Mouse (Mus musculus) frontal cortex, postnatal 14 days (tissue): ENCODE measurements at regions not wholly inside any gene's neighbourhood (a gene's known extent, or its start where the extent isn't known, plus 50 kb on each side); places are given as distances from the start of the nearest gene placed in this dataset.
"Not testable (repeated sequence)": the region's sequence is repeated elsewhere in the genome, so short reads cannot be mapped to it uniquely, and the experiment has no call there.

Experiments
- DNase-seq, 2 experiments: peaks; one replicate each; pipeline ENCODE4 v3.0.0; 2022; ENCODE audit warnings: low spot score in 2 of 2

DNA sequence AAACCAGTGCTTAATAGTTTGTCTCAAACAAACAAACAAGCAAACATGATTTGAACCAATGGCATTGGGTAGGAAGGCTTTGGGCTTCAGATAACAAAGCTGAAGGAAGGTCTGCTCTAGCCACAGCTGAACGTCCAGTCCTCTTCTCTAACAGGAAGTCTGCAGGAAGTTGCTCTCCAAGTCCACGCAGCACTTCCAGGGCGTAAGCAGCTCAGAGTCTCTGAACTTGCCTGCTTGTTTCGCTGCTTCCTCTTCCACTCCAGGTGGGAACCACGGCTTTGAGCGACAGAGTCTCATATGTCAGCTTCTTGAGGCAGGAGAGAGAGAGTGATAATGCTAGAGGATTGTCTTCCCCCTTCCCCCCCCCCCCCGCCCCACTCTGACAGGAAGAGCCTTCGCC is 123.6 kb downstream of the Tnfrsf21 start:
- DNase-seq, result no peak

DNA sequence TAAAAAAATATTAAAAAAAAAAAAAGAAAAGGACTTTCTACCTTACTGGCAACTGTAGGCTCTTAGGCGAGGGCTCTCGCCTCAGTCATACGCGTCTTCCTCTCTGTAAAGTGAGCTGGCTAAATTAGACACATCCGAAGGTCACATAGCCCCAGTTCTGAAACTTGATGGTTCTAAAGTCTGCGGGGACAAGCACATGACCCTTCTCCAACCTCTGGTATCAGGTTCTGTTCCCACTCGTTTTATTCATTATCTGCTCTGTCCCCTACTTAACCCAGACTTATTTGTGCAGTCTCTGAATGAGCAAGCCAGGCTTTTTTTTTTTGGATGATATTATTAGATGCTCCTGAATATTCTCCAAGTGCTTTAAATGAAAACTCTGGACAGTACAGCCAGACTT is 125.4 kb downstream of the Tnfrsf21 start:
- no peak for DNase-seq

DNA sequence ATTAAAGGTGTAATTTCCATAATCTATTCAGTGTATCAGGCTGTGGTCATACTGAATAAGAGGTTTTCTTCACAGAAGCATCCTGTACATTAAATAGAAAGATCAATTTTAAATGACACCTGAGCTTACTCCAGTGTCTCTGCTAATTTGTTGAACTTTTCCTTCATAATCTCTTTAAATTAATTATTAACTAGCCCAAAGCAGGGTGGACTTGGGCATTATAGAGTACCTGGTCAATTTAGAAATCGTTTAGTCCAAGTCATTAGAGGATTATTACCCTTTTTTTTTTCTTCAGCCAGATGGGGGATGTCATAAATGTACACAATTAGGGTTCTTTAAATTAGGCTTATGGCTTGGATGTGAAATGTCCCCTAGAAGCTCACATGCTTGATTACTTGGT is 124.4 kb upstream of the Adgrf1 start:
- DNase-seq, result no peak

DNA sequence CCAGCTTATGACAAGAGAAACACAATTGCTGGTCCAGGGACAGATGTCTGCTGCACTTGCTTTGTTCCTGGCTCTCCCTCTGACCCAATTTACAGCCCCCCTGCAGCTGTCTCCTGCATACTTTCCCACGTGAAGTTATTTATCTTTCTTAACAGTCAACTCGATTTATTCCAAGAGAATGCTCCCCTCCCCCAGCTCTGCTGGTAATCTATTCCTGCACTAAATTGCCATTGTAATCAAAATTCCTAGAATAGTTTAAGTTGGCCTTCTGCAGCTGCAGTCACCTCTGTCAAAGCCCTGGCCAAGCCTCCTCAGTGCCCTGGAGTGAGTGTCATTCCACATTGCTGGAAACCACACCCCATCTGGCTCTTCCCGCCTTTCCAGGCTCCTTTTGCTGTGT is 122.2 kb upstream of the Adgrf1 start:
- no peak for DNase-seq

DNA sequence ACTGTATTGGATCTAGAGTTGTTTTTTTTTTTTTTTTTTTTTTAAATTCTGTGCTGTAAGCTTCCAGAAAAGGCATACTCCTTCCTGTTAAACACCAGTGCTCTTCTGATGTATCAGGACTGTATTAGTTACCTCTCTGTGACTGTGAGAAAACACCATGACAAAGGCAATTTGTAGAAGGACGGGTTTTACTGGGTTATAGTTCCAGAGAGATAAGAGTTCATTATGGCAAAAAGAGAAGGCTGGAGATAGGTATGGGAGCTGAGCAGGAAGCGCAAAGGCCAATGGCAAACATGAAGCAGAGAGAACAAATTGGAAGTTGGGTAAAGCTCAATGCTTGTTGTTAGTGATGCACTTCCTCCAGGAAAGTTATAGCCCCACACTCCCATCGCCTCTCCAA is 117.5 kb upstream of the Adgrf1 start:
- no peak for DNase-seq

DNA sequence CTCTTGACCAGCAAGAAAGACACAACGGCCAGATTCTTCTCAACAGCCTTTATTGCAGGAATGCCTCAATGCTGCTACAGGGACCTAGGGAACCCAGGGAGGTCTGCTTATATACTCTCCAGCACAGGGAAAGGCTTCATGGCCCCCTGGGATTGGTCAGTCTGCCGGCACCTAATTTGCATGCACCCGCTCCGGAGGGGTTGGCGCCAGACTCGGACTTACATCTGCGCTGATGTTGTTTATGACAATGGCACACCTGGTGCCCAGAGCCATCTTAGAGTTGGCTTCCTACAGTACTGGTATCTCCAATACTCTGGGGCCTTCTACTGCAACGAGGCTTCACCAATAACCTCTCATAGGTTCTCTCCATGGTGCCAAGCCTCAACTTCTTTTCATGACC is 114.9 kb upstream of the Adgrf1 start:
- not testable (repeated sequence) for DNase-seq

DNA sequence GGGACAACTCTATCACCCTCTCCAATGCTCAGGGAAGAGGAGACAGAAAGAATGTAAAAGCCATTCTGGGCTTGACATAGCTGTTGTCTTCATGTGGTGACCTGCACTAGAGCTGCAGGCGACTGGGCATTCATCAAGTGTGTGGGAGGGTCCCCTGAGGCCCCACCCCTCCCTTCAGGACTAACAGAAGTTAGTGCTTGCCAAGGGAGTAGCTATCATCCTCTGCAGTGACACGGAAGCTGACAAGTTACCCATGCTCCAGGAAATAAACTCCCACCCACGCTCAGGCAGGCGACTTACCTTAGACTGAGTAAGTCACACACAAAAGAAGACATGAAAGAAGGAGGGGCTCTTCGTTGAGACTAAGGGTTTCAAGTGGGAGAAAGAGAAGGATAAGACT is 114.0 kb upstream of the Adgrf1 start:
- DNase-seq, result no peak

DNA sequence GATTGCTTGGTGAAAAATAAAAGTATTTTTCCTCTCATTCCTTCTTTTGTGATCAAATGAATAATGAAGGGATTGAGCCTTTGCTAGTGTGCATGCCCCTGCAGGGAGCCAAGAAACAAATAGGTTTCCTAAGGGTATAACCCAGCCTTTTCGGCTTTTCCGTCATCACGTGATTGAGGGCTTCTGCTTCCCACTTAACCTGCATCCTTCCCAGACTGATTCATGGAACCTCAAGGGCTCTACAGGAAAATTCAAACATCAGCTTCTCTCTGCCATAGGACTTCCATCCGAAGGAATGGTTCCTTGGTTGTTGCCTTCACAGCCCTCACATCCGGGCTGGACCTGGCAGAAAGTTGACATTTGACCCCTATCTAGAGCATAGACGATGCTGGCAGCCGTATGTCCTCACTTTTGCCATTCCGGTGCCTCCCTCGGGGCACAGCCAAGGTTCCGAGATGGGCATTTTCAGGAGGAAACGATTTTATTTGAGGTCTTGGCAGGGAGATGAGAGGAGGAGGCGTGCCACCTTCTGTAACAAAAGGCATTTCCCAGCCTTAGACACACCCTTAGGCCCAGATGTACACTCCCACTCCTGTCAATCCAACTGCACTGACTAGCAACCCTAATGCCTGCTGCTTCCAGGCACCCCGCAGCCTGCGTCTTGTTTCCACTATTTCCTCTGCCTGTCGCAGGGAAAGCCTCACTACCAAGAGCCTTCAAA is 112.2 kb upstream of the Adgrf1 start:
- DNase-seq, result peak; percentile 44 to 45

DNA sequence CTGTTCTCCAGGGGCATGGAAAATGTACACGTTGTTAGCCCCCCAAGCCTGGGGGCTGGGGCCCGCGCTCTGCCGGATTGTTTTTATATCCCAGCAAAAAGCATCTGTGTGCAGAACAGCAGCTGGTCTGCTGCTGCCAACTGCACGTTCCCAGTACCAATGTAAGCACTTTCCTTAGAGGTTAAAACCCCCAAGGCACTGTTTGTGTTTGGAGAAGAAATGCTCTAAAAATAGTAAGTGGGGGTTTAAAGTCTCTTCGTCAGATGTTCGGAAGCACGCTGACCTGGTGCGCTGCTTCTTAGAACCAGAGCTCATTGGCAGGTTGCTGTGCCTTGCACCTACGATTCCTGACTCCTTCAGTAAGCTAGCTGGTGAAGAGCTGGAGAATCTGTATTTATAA is 111.4 kb upstream of the Adgrf1 start:
- DNase-seq, result no peak

DNA sequence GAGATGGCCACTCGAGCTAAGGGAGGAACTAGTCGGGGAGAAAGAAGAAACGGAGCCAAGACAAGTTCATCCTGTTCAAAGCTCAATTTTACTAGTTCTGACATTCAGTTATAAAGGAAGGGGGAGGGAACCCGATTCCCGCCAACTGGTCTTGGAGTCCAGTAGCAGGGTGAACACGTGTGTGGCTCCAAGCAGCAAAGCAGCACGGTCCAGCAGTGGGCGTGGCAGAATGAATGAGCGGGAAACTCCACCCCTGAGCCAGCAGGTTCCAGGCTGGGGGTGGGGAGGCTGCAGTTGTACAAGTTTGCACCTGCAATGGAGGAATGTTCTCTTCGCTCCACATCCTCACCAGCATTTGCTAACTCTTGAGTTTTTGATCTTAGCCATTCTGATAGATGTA is 108.8 kb upstream of the Adgrf1 start:
- DNase-seq, result not testable (repeated sequence)

DNA sequence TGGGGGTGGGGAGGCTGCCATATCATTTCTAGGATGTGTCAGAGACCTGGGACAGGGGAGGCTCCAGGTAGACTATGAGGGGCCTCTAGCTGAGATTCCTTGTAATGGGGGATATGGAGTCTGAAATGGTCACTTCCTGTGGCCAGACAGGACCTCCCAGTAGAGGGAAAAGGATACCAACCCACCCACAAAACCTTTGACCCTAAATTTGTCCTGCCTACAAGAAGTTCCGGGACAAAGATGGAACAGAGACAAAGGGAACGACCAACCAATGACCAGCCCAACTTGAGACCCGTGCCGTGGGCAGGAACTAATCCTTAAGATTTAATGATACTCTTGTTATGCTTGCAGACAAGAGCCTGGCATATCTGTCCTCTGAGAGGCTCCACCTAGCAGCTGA is 107.0 kb upstream of the Adgrf1 start:
- no peak for DNase-seq

DNA sequence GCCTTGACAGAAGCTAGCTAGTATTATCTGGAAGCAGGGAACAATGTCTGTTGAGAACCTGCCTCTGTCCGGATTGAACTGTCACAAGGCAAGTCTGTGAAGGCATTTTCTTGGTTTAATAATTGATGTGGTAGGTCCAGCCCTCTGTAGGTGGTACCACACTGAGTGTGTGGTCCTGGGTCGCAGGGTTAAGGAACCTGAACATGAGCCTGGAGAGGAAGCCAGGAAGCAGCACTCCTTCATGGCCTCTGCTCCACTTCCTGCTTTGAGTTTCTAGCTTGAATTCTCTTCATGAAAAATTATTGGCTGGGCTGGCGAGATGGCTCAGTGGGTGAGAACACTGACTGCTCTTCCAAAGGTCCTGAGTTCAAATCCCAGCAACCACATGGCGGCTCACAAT is 104.0 kb upstream of the Adgrf1 start:
- DNase-seq, result no peak

DNA sequence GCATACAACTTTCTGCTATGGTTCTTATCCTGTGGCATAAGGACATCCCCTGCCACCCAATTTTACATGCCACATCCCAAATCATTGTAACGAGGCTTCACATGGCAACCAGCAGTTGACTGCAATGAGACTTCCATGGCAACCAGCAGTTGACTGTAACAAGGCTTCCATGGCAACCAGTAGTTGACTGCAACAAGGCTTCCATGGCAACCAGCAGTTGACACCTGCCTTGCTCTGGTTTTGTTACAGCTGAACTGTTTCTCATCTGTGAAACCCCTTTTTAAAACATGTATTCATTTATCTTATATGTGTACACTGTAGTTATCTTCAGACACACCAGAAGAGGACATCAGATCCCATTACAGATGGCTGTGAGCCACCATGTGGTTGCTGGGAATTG is 100.7 kb upstream of the Adgrf1 start:
- no peak for DNase-seq

DNA sequence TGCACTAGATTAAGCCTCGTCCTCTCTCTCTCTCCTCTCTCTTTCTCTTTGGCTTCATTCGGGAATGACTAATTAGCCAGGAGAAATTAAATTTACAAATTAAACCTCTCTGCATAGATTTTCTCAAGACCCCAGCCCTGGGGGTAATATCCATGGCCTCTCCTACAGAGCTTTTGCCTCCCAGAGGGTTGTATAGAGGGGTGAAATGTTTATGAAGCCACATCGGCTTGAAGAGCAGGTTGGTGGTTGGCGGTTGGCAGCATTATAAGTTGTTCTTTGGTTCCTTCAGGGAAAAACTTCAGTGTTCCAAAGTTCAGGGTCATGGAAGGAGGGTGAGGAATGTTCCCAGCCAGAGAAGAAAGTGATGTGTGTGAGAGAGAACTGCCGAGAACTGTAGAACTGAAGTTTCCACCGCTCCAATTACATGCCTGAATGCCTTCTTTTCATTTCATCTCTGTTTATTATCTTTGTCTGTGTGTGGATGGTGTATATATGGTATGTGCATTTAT is 97.4 kb upstream of the Adgrf1 start:
- no peak for DNase-seq

DNA sequence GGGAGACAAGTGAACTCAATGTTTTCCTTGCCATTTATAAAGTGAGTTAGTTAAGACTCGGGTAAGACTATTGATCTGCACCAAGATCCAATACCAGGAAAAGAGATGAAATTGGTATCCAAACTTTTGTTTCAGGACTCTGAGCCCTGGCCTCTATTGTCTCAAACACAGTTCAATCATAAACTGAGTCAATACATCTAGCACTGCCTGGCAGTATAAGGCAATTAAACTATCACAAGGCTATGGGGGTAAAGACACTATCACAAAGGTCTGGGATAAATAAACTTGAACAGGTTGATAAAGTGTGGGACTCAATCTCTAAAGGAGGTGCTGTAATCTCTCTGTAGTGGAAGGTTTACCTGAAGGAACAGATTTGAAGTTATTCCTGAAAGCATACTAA is 95.3 kb upstream of the Adgrf1 start:
- DNase-seq, result no peak

DNA sequence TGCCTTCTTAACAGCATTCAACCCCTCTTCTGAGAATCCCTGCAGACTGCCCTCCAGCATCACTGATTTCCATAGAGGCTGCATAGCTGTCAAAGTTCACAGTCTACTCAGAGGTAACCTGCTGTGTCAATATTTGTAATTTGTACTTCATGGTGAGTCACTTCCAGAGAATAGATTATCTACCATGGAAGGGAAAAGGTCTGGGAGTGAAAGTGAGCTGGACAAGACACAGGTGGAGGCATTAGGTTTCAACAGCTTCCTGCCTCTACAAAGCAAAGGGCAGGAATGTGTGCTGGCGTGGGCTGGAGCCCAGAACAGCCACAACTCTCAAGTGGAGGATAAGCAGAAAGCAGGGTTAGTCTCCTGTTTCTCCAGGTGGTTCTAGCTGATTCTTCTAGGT is 92.9 kb upstream of the Adgrf1 start:
- no peak for DNase-seq

DNA sequence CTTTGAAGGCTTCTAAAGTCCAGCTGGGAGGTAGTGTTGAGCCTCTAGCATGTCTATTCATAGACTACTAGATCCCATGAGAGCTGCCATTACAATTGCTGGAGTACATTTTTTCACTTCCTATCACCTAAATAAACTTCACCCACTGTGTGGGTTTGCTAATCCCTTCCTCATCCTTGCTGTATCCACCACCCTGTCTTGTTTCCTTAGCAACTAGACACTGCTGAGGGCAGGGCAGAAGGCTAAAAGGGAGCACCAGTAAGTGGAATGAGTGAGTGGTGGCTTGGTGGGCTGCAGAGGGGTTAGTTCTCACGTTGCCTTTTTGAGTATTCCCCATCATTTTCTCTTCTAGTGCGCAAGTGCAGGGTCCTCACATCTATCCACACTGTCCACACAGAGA is 80.1 kb upstream of the Adgrf1 start:
- no peak for DNase-seq

DNA sequence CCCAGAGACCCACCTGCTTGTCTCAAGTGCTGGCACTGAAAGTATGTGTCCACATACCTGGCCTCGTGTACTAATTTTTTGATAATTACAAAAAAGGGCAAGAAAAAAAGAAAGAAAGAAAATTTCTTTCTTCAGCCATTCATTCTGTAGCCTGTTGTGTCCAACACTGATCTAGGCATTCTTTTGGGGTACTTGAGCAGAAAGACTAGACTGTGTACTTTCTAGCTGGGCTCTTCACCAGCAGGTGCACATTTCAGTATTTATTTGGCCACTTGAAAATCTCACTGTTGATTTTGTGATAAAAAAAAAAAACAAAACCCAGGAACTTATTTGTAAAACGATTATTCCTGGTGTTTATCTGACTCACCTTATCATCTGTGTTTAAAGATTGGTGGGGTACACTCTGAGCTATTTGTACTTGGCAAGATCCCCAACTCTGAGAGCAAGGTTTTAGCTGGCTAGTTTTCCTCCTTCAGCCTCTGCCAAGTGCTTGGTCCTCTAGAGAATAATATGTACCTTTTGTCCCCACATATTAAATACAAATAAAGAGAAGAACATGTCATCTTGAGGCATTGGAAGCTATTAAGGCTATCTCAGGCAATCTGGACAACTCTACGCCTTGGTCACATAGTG is 79.2 kb upstream of the Adgrf1 start:
- DNase-seq, result no peak

DNA sequence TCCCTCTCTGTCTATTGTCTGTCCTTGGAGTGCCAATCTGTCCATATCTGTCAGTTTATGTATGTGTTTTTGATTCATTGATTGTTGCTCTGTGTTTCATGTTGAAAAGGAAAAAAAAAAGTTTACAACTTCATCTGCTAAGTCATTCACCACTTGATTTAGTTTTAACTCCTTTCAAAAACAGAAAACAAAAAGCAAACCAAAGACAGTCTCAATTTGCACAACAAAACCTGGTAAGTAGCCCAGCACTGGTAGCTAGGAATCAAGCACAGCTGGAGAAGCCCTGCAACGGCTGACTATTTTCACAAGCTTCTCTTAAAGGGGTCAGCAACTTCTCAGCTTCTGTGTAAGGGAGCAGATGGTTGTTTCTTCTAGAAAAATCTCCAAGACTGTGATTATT is 72.9 kb upstream of the Adgrf1 start:
- no peak for DNase-seq

DNA sequence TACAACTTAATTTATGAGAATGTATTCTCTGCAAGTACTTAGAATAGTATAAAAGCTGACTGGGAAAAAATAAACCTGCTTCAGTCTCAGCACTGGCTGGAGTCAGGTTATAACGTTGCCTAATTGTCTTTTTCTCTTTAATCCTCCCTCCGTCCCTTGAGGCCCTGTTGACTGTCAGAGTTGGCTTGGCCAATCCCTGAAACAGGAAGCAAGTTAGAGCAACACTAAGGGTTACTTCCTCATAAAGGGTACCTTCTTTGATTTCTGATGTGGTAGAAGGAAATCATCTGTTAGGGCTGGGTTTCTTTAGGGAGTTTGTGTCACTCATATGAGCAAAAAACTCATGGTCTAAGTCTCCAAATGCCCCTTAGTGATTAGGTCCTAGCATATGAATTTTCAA is 69.3 kb upstream of the Adgrf1 start:
- DNase-seq, result no peak

DNA sequence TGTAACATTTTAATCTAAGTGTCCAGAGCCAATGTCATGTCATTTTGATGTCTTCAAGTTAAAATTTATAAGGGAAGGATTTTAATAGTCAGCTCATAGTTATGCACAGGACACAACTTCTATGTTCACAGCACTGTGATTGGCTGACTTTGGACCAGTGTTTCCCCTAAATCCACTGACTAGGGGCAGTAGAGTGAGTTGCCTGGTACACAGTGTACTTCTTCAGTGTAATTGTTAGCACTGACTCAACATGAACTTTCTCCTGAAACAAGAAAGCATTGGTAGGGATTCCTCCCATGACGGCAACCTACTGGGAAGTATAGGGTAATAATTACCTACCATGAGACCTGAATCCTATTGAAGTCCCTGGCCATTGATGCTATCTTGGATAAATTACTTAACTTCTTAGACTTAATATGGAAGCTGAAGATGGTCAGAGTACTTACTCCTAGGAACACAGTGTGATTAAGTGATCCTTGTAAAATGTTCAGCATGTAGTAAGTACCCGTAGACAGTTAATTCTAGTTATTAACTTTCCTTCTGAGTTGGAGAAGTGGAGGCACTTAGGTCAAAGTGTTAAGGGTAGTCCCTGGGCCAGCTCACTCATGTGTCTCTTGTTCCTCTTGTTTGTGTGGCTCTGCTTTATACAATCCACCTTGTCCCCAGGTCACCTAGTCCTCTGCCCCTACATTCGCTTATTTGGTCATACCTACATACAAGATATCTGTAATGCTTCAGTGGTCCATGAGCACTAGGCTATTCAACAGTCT is 63.2 kb upstream of the Adgrf1 start:
- DNase-seq, result no peak

DNA sequence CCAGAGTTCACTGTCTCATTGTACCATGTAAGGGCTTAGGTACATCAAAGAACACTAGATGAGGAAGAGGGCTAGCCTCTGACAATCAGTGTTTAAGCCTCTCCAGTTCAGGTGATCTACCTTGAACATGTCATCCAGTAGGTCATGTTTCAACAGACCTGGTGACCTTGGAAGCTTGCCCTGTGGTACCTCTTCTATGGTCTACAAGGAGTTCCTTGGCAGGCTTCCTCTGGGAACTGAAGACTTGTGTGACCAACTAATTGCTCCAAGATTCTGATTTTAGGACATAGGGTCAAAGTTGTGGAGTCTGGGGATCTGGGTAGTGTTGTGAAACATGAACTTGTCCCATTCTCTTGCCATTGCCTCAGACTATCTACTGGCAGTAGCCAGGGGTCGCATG is 60.4 kb upstream of the Adgrf1 start:
- DNase-seq, result no peak

DNA sequence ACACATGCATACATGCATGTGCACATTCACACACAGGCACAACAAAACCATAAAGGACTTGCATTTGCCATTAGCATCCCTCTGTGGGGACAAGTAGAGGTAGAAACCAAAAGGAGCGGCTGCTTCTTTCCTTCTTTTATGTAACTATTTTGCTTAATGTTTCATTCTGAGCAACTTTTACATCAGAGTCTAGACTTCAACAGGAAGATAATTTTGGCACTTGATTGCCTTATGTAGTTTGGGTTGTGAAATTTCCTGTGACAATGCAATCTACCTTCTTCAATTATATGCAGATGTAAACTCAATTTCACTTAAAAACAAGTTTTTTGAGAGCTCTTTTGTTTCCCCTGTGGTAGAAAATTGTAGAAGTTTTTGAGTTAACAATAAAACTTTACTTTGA is 56.1 kb upstream of the Adgrf1 start:
- DNase-seq, result no peak
